Mouse (Mus musculus): ENCODE results near the gene Hp.
A peak's percentile ranks its signal among the peaks of the same experiment; 100 is the strongest.

Hp gene

DNA sequence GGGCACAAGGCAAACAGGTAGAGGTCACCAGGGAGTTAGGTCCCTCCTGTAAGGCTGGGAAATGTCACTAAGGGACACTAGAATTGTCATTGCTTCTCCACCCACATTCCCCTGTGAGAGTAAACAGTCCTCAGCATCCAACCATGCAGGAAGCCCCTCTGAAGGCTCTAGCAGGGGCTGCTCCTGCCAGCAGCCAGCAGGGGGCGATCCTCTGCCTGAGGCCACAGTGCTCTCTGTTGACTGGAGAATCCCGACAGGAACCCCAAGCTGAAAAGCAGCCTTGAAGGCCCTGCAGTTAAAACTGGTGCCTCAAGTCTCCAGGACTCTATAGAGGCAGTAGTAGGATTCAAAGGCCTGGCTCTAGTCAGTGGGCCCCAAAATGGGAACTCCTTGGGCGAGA, 27.3 kb downstream of the Hp start:
- DNase-seq: no peak

DNA sequence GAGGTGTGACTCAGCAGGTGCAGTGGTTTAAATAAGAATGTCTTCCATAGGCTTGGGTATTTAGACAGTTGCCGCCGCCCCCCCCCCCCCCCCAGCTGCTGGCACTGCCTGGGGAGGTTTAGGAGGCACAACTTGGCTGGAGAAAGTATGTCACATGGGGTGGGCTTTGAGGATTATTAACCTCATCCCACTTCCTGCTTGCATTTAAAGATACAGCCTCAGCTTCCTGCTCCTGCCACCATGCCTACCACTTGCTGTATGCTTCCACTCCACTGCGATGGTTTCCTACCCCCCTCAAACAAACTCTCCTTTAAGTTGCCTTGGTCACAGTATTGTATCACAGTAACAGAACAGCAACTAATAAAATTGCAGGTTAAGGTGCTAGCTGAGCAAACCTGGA, 34.9 kb downstream of the Hp start:
- DNase-seq: no peak

GRCm38 (mm10) chr8:109542748-109543519, 36.0 kb downstream of the Hp start:
- DNase-seq: no peak

- DNase-seq: no peak
Measured at GRCm38 (mm10) chr8:109542165-109542564, 36.8 kb downstream of the Hp start.

- peak; percentile 79 for DNase-seq
Measured at GRCm38 (mm10) chr8:109536703-109537102, 42.3 kb downstream of the Hp start.

GRCm38 (mm10) chr8:109535140-109535990, 43.6 kb downstream of the Hp start:
- DNase-seq: peak; percentile 25
